Mouse (Mus musculus) stomach, embryonic 15.5 days (tissue): ENCODE data around the gene Snx17. TPM values are rescaled to one million over a fixed set of nuclear protein-coding genes. Genes with fewer than 3 reads are reported as not detected.
"Not testable (repeated sequence)": the region's sequence is repeated elsewhere in the genome, so short reads cannot be mapped to it uniquely, and the experiment has no call there.

Experiments used
- ATAC-seq: fragments of 200-750 bp; cut with Nextera tagmentation; 2 replicates; pipeline ENCODE4 v1.8.0; 2017; ENCODE audit warnings: low read depth, moderate number of reproducible peaks, moderate TSS enrichment; ENCODE audit not compliant: insufficient read depth, low FRiP score
- H3K27ac ChIP-seq: fragments of 300-500 bp; sonication (generic); 2 replicates; pipeline ENCODE4 v1.5.1; 2015; ENCODE audit warnings: mild to moderate bottlenecking, inconsistent platforms
- H3K27me3 ChIP-seq: fragments of 300-500 bp; sonication (generic); replicated peaks from 2 replicates; pipeline ENCODE4 v1.6.1; 2015; ENCODE audit warnings: inconsistent platforms
- H3K36me3 ChIP-seq: fragments of 300-500 bp; sonication (generic); 2 replicates; pipeline ENCODE4 v1.6.1; 2015; ENCODE audit warnings: inconsistent platforms
- H3K4me1 ChIP-seq: fragments of 300-500 bp; sonication (generic); 2 replicates; pipeline ENCODE4 v1.6.1; 2015; ENCODE audit warnings: inconsistent platforms
- H3K4me2 ChIP-seq: fragments of 300-500 bp; sonication (generic); 2 replicates; pipeline ENCODE4 v1.6.1; 2015; ENCODE audit warnings: mild to moderate bottlenecking, inconsistent platforms
- H3K4me3 ChIP-seq: fragments of 300-500 bp; sonication (generic); replicated peaks from 2 replicates; pipeline ENCODE4 v1.5.1; 2015; ENCODE audit warnings: inconsistent platforms
- H3K9ac ChIP-seq: fragments of 300-500 bp; sonication (generic); 2 replicates; pipeline ENCODE4 v1.6.1; 2015; ENCODE audit warnings: inconsistent platforms
- H3K9me3 ChIP-seq: fragments of 300-500 bp; sonication (generic); 2 replicates; pipeline ENCODE4 v1.6.1; 2016; ENCODE audit warnings: inconsistent platforms
- WGBS: fragments of 180-500 bp; shearing (Covaris S2); methylation state at CpG from one replicate; pipeline ENCODE4 v1.1.7; 2015; 5-methylcytosine and 5-hydroxymethylcytosine counted together
- polyA plus RNA-seq: library from polyadenylated mRNA; unstranded; fragments of >200 nt; fragmentation: Nextera tagmentation; extraction: Ambion mirVana; gene quantifications from 2 replicates; pipeline ENCODE4 v1.2.1, GENCODE M21; 2015

Snx17 gene
- polyA plus RNA-seq, 1 experiment from 2014 or later = 115 TPM

GRCm38 (mm10) chr5:31198616-31199320, 5.7 kb downstream of the Snx17 start:
- Histone ChIP-seq H3K4me1 (peaks cover 10% of the 10 kb centered on the region), H3K36me3 (peaks cover 65% of the 10 kb centered on the region), H3K4me3 (no peak overlapping the region; the same call in 1 of the 2 replicates), H3K27ac (no peak overlapping the region), H3K9ac (no peak overlapping the region), H3K27me3 (no peaks in the 10 kb centered on the region), H3K4me2 (no peak overlapping the region), H3K9me3 (no peaks in the 10 kb centered on the region)
- 82% methylated on average over 5 of the region's 5 CpGs for WGBS
- ATAC-seq = no peak

GRCm38 (mm10) chr5:31199321-31199892, 6.4 kb downstream of the Snx17 start:
- Histone ChIP-seq H3K27ac (no peak overlapping the region), H3K4me3 (no peak overlapping the region), H3K27me3 (no peaks in the 10 kb centered on the region), H3K9ac (no peak overlapping the region), H3K4me2 (no peak overlapping the region), H3K36me3 (peaks cover 66% of the 10 kb centered on the region), H3K9me3 (no peaks in the 10 kb centered on the region), H3K4me1 (peaks cover 4% of the 10 kb centered on the region)
- no peak for ATAC-seq
- WGBS = 88% methylated on average over 19 of the region's 19 CpGs

GRCm38 (mm10) chr5:31199893-31200292, 6.9 kb downstream of the Snx17 start:
- no peak overlapping the region for H3K4me3 ChIP-seq
- H3K27me3 ChIP-seq = no peaks in the 10 kb centered on the region
- WGBS = 81% methylated on average over 9 of the region's 9 CpGs
- H3K4me1 ChIP-seq = peaks cover 2% of the 10 kb centered on the region
- peaks cover 71% of the 10 kb centered on the region for H3K36me3 ChIP-seq
- no peak overlapping the region for H3K4me2 ChIP-seq
- H3K9ac ChIP-seq = no peak overlapping the region
- H3K9me3 ChIP-seq = no peaks in the 10 kb centered on the region
- no peak for ATAC-seq
- H3K27ac ChIP-seq = no peak overlapping the region

DNA sequence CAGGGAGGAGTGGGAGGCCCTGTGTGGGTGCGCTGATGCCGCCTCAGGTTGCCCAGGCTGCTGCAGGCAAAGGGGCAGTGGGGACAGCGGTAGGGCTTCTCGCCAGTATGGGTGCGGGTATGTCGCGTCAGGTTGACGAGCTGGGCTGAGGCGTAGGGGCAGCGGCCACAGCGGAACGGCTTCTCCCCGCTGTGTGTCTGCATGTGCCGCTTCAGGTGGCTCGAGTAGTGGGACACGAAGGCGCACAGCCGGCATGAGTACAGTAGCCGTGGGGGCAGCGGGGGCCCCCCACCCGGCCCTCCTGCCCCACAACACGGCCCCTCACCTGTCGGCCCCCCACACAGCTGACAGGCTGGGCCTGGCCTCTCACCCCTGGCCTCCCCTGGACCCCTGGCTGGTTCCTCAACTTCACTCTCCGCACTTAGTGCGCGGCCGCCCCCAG, 7.3 kb downstream of the Snx17 start:
- ATAC-seq = no peak
- peaks cover 71% of the 10 kb centered on the region for H3K36me3 ChIP-seq

GRCm38 (mm10) chr5:31201042-31201741, 8.2 kb downstream of the Snx17 start:
- Histone ChIP-seq H3K9ac (peak overlapping the region; percentile 93), H3K27ac (peak overlapping the region; percentile 81), H3K27me3 (no peaks in the 10 kb centered on the region), H3K4me3 (peak overlapping the region; percentile 90), H3K9me3 (no peaks in the 10 kb centered on the region), H3K36me3 (peaks cover 69% of the 10 kb centered on the region), H3K4me2 (peak overlapping the region; percentile 76), H3K4me1 (peaks cover 2% of the 10 kb centered on the region)
- no peak for ATAC-seq
- 13% methylated on average over 13 of the region's 13 CpGs for WGBS

More for the DNA sequence above, 7.3 kb downstream of the Snx17 start:
- Histone ChIP-seq H3K27ac (no peak overlapping the region), H3K9me3 (no peaks in the 10 kb centered on the region), H3K4me3 (peak overlapping the region; percentile 6), H3K4me2 (peak overlapping the region; percentile 76), H3K9ac (no peak overlapping the region), H3K4me1 (peaks cover 2% of the 10 kb centered on the region), H3K27me3 (no peaks in the 10 kb centered on the region)
- 87% methylated on average over 27 of the region's 27 CpGs for WGBS

- H3K9me3 ChIP-seq = no peaks in the 10 kb centered on the region
- peaks cover 2% of the 10 kb centered on the region for H3K4me1 ChIP-seq
- H3K36me3 ChIP-seq = peaks cover 63% of the 10 kb centered on the region
- H3K4me2 ChIP-seq = peak within 1 kb of the TSS; percentile 76
- peak; percentile 97 for ATAC-seq
- H3K27ac ChIP-seq = peak within 1 kb of the TSS; percentile 81
- under 1% methylated on average over 52 of the region's 53 CpGs for WGBS
- H3K9ac ChIP-seq = peak within 1 kb of the TSS; percentile 93
- peak within 1 kb of the TSS; percentile 90 for H3K4me3 ChIP-seq
- H3K27me3 ChIP-seq = no peaks in the 10 kb centered on the region
These were observed 8.9 kb downstream of the Snx17 start, which contains the start of gene Zfp513 for GRCm38 (mm10) chr5:31201742-31202590. TSS of gene Zfp513 (minus strand) at chr5:31202303.

DNA sequence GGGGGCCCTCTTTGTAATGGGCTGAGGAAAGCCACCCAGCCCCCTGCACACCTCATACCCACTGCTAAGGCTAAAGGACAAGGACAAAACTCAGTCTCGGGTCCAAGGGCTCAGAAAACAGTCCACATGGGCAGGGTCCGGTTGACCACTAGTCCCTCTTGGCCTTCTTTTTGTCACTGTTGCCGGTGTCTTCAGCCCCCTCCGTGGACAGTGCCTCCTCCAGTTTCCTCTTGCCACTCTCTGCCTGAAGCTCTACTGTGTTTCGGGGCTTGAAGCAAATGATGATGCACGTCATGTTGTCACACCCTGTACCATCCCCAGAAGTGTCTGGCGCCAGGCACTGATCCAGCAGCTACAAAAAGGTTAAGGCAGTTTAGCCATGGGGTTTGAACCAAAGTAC, 9.9 kb downstream of the Snx17 start:
- peak overlapping the region; percentile 76 for H3K27ac ChIP-seq
- ATAC-seq = no peak
- peak overlapping the region; percentile 40; the same call in 1 of the 2 replicates for H3K9ac ChIP-seq
- H3K4me1 ChIP-seq = peaks cover 2% of the 10 kb centered on the region
- H3K36me3 ChIP-seq = peaks cover 63% of the 10 kb centered on the region
- H3K27me3 ChIP-seq = no peaks in the 10 kb centered on the region
- no peaks in the 10 kb centered on the region for H3K9me3 ChIP-seq
- peak overlapping the region; percentile 90 for H3K4me3 ChIP-seq
- WGBS = 83% methylated on average over 7 of the region's 7 CpGs
- peak overlapping the region; percentile 71 for H3K4me2 ChIP-seq

DNA sequence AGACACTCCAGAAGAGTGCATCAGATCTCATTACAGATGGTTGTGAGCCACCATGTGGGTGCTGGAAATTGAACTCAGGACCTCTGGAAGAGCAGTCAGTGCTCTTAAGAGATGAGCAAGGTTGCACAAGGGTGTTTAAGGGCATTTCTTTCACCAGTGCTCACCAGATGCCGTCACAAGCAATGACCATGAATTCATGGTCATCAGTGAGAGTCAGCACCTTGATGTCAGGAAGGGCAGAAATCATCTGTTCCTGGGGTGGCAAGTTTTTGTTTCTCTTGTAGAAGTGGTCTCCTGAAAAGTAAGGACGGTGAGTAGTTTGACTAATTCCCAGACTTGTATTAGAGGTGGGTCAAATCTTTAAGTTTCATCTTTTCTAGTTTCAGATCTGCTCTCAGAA, 10.8 kb downstream of the Snx17 start:
- no peak overlapping the region for H3K27ac ChIP-seq
- no peak overlapping the region for H3K4me3 ChIP-seq
- H3K4me2 ChIP-seq = no peak overlapping the region
- H3K9ac ChIP-seq = no peak overlapping the region
- no peaks in the 10 kb centered on the region for H3K27me3 ChIP-seq
- H3K4me1 ChIP-seq = peaks cover 2% of the 10 kb centered on the region
- WGBS = 85% methylated on average over 2 of the region's 2 CpGs
- ATAC-seq = no peak
- no peaks in the 10 kb centered on the region for H3K9me3 ChIP-seq
- H3K36me3 ChIP-seq = peaks cover 55% of the 10 kb centered on the region

DNA sequence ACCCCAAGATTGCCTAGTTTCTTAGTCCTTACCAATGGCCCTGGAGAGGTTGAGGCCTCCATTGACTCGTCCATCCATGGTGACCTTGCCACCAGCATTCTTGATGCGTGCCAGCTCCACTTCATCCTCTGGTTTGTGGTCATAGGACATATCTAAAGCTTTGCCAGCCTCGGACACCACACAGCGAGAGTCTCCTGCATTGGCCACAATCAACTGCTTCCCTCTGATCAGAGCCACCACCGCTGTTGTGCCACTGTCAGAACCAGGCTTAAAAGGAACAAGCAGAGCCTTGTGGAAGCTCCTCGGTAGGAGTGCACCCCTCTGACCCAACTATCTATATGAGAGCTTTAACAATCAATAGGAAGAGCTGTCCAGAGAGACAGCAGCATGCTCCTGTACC, 11.4 kb downstream of the Snx17 start:
- no peak overlapping the region for H3K4me2 ChIP-seq
- 91% methylated on average over 6 of the region's 6 CpGs for WGBS
- no peak overlapping the region for H3K9ac ChIP-seq
- no peaks in the 10 kb centered on the region for H3K27me3 ChIP-seq
- no peaks in the 10 kb centered on the region for H3K9me3 ChIP-seq
- H3K27ac ChIP-seq = no peak overlapping the region
- no peak for ATAC-seq
- H3K36me3 ChIP-seq = peaks cover 50% of the 10 kb centered on the region
- peaks cover 2% of the 10 kb centered on the region for H3K4me1 ChIP-seq
- H3K4me3 ChIP-seq = no peak overlapping the region

- H3K4me2 ChIP-seq, H3K4me3 ChIP-seq, H3K9me3 ChIP-seq, H3K4me1 ChIP-seq, ATAC-seq, H3K36me3 ChIP-seq, H3K9ac ChIP-seq, H3K27ac ChIP-seq, H3K27me3 ChIP-seq: not testable (repeated sequence)
- 89% methylated on average over 6 of the region's 6 CpGs for WGBS
These were observed 23.5 kb downstream of the Snx17 start for GRCm38 (mm10) chr5:31216554-31216953.

DNA sequence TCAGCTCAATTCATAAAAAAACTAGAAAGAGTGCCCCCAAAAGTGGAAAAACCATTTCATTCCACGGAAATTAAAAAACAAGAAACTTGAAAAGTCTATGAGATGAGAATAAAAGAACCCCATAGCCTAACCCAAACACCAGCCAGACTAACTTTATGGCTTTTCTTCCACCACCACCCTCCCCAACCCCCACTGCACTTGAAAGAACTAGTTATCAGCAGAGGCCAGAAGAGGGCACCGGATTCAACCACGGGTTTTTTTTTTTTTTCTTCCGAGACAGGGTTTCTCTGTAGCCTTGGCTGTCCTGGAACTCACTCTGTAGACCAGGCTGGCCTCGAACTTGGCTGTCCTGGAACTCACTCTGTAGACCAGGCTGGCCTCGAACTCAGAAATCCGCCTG, 25.3 kb downstream of the Snx17 start:
- H3K27me3 ChIP-seq = no peaks in the 10 kb centered on the region
- no peaks in the 10 kb centered on the region for H3K9me3 ChIP-seq
- no peak overlapping the region for H3K27ac ChIP-seq
- ATAC-seq = no peak
- H3K9ac ChIP-seq = no peak overlapping the region
- no peak overlapping the region for H3K4me2 ChIP-seq
- no peak overlapping the region for H3K4me3 ChIP-seq
- no peaks in the 10 kb centered on the region for H3K36me3 ChIP-seq
- 48% methylated on average over 7 of the region's 7 CpGs for WGBS
- no peaks in the 10 kb centered on the region for H3K4me1 ChIP-seq
